Mouse (Mus musculus) kidney, adult 2 months (tissue): ENCODE results near the gene Pus3.

Experiments
- CTCF ChIP-seq: fragments of 200-500 bp; conservative IDR thresholded peaks from 2 replicates; pipeline ENCODE4 v1.5.1; 2011; ENCODE audit warnings: low read depth, mild to moderate bottlenecking, control low read depth, low read length, moderate library complexity, mixed read lengths; ENCODE audit not compliant: insufficient read depth, insufficient read length
- POLR2A ChIP-seq: fragments of 200-500 bp; IDR thresholded peaks from one replicate; pipeline ENCODE4 v1.6.1; 2011; ENCODE audit warnings: low read depth, low read length, control low read depth

DNA sequence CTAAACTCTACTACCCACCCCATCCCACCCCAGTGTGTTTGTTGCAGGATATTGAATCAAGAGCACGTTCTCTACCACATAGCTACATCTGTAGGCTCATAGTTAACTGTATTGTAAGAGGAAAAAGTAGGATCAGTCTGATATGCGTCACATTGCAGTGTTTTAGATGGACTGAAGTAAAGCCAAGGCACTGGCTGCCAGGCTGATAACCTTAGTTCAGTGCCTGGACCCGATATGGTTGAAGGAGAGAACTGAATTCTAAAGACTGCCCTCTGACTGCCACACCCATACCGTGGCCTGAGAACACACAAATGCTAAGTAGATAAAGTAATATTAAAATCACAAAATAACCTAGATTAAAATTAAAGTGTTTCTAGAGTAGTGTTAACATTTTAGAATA lies 22.5 kb upstream of the Pus3 start:
- TF ChIP-seq POLR2A, result no peak
- no peak for TF ChIP-seq CTCF
